Mouse (Mus musculus): ENCODE data around the gene Cfap100. TPM values are rescaled to one million over a fixed set of nuclear protein-coding genes. Genes with fewer than 3 reads are reported as not detected.
A peak's percentile ranks its signal among the peaks of the same experiment; 100 is the strongest.

Gene Cfap100
- polyA plus RNA-seq, 1 experiment from 2014 or later = 0.34 TPM

- no peak overlapping the region for H3K4me3 ChIP-seq (ENCODE audit: low read depth, low read length)
- no peak overlapping the region for H3K4me2 ChIP-seq (replicated peaks; ENCODE audit: low read depth)
- no peak for TF ChIP-seq EP300 (optimal IDR thresholded peaks at IDR 0.05)
- H3K36me3 ChIP-seq (ENCODE audit: control insufficient read depth, insufficient read depth, low read length) = peaks cover 11% of the 10 kb centered on the region; the same call in 1 of the 2 replicates
- H3K9ac ChIP-seq (ENCODE audit: low read length) = no peak overlapping the region
- ATAC-seq (ENCODE audit: low FRiP score, low TSS enrichment) (no peak), DNase-seq (ENCODE audit: low spot score) (no peak)
- no peak overlapping the region for H3K27ac ChIP-seq (replicated peaks)
- peaks cover 6% of the 10 kb centered on the region for H3K4me1 ChIP-seq (replicated peaks; ENCODE audit: control insufficient read depth, insufficient read depth)
- 38% methylated on average over 1 of the region's 1 CpGs for WGBS
- no peaks in the 10 kb centered on the region for H3K9me3 ChIP-seq (ENCODE audit: control insufficient read depth, low read length)
- H3K27me3 ChIP-seq (ENCODE audit: control insufficient read depth, insufficient read depth, low read length) = no peaks in the 10 kb centered on the region
Observed at GRCm38 (mm10) chr6:90468216-90468615, 39.6 kb upstream of the Cfap100 start.

- H3K9me3 ChIP-seq (ENCODE audit: control insufficient read depth, low read length) = no peaks in the 10 kb centered on the region
- peaks cover 11% of the 10 kb centered on the region; the same call in 1 of the 2 replicates for H3K36me3 ChIP-seq (ENCODE audit: control insufficient read depth, insufficient read depth, low read length)
- H3K27me3 ChIP-seq (ENCODE audit: control insufficient read depth, insufficient read depth, low read length) = no peaks in the 10 kb centered on the region
- H3K9ac ChIP-seq (ENCODE audit: low read length) = no peak overlapping the region
- no peak for DNase-seq (ENCODE audit: low spot score)
- H3K4me1 ChIP-seq (replicated peaks; ENCODE audit: control insufficient read depth, insufficient read depth) = peaks cover 6% of the 10 kb centered on the region
- H3K4me3 ChIP-seq (ENCODE audit: low read depth, low read length) = no peak overlapping the region
- no peak for ATAC-seq (ENCODE audit: low FRiP score, low TSS enrichment)
- no peak overlapping the region for H3K27ac ChIP-seq (replicated peaks)
- 91% methylated on average over 12 of the region's 12 CpGs for WGBS
- TF ChIP-seq EP300 (optimal IDR thresholded peaks at IDR 0.05) (no peak), CTCF (IDR thresholded peaks at IDR 0.05; ENCODE audit: low read depth) (0 out of 2 replicates have a peak, but pooled peaks have one; percentile 16)
- no peak overlapping the region for H3K4me2 ChIP-seq (replicated peaks; ENCODE audit: low read depth)
Observed at GRCm38 (mm10) chr6:90466847-90467410, 38.3 kb upstream of the Cfap100 start.

GRCm38 (mm10) chr6:90466079-90466478 is 37.5 kb upstream of the Cfap100 start:
- H3K9ac ChIP-seq (ENCODE audit: low read length) = no peak overlapping the region
- H3K4me2 ChIP-seq (replicated peaks; ENCODE audit: low read depth) = no peak overlapping the region
- DNase-seq (ENCODE audit: low spot score) (no peak), ATAC-seq (ENCODE audit: low FRiP score, low TSS enrichment) (no peak)
- WGBS = 60% methylated on average over 10 of the region's 10 CpGs
- H3K4me3 ChIP-seq (ENCODE audit: low read depth, low read length) = no peak overlapping the region
- no peaks in the 10 kb centered on the region for H3K9me3 ChIP-seq (ENCODE audit: control insufficient read depth, low read length)
- no peak for TF ChIP-seq CTCF (IDR thresholded peaks at IDR 0.05; ENCODE audit: low read depth)
- TF ChIP-seq EP300 (optimal IDR thresholded peaks at IDR 0.05) = no peak
- peak overlapping the region; percentile 40; the same call in 1 of the 2 replicates for H3K27ac ChIP-seq (replicated peaks)
- H3K4me1 ChIP-seq (replicated peaks; ENCODE audit: control insufficient read depth, insufficient read depth) = peaks cover 4% of the 10 kb centered on the region
- peaks cover under 1% of the 10 kb centered on the region; the same call in 1 of the 2 replicates for H3K27me3 ChIP-seq (ENCODE audit: control insufficient read depth, insufficient read depth, low read length)
- H3K36me3 ChIP-seq (ENCODE audit: control insufficient read depth, insufficient read depth, low read length) = peaks cover 11% of the 10 kb centered on the region; the same call in 1 of the 2 replicates

DNA sequence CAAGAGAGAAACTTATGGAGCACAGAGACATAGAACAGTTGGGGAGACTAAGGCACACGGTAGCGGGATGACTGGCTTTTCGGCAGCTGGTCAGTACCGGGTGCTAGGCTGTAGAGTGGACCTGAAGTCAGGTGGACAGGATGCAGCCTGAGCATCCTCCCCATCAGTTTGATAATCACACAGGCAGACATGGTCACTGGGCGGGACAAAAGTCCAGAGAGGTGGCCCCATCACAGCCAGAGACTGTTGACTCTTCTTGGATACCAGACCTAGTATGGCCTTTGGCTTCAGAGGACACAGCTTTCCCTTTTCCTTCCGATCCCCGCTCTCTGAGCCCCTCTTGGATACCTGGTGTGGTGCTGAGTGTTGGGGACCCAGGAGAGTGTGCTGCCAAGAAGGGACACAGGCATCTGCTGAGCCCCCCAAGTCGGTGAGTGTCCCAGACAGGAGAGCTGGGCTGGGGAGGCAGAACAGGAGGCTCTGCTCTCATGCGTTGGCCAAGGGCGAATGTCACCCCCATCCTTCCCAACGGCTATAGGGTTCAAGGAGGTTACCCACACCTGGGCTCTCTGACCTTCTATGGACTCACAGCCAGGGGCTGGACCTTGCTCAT is 36.5 kb upstream of the Cfap100 start:
- Histone ChIP-seq H3K4me3 (ENCODE audit: low read depth, low read length) (no peak overlapping the region), H3K9me3 (ENCODE audit: control insufficient read depth, low read length) (no peaks in the 10 kb centered on the region), H3K4me1 (replicated peaks; ENCODE audit: control insufficient read depth, insufficient read depth) (no peaks in the 10 kb centered on the region), H3K36me3 (ENCODE audit: control insufficient read depth, insufficient read depth, low read length) (peaks cover 11% of the 10 kb centered on the region; the same call in 1 of the 2 replicates), H3K4me2 (replicated peaks; ENCODE audit: low read depth) (no peak overlapping the region), H3K9ac (ENCODE audit: low read length) (no peak overlapping the region), H3K27me3 (ENCODE audit: control insufficient read depth, insufficient read depth, low read length) (peaks cover 3% of the 10 kb centered on the region; the same call in 1 of the 2 replicates), H3K27ac (replicated peaks) (no peak overlapping the region; the same call in 1 of the 2 replicates)
- WGBS = 87% methylated on average over 11 of the region's 11 CpGs
- ATAC-seq (ENCODE audit: low FRiP score, low TSS enrichment) = no peak
- DNase-seq (ENCODE audit: low spot score) = no peak
- TF ChIP-seq CTCF (IDR thresholded peaks at IDR 0.05; ENCODE audit: low read depth) (no peak), EP300 (optimal IDR thresholded peaks at IDR 0.05) (no peak)

- Histone ChIP-seq H3K9ac (ENCODE audit: low read length) (peak overlapping the region; percentile 45; the same call in 1 of the 2 replicates), H3K27me3 (ENCODE audit: control insufficient read depth, insufficient read depth, low read length) (peaks cover 3% of the 10 kb centered on the region; the same call in 1 of the 2 replicates), H3K4me1 (replicated peaks; ENCODE audit: control insufficient read depth, insufficient read depth) (no peaks in the 10 kb centered on the region), H3K36me3 (ENCODE audit: control insufficient read depth, insufficient read depth, low read length) (peaks cover 5% of the 10 kb centered on the region; the same call in 1 of the 2 replicates), H3K4me3 (ENCODE audit: low read depth, low read length) (peak overlapping the region; percentile 64), H3K4me2 (replicated peaks; ENCODE audit: low read depth) (peak overlapping the region; percentile 100), H3K27ac (replicated peaks) (peak overlapping the region; percentile 63; the same call in 1 of the 2 replicates), H3K9me3 (ENCODE audit: control insufficient read depth, low read length) (no peaks in the 10 kb centered on the region)
- DNase-seq (ENCODE audit: low spot score) (no peak), ATAC-seq (ENCODE audit: low FRiP score, low TSS enrichment) (no peak)
- no peak for TF ChIP-seq CTCF (IDR thresholded peaks at IDR 0.05; ENCODE audit: low read depth)
- no peak for TF ChIP-seq EP300 (optimal IDR thresholded peaks at IDR 0.05)
- 52% methylated on average over 7 of the region's 7 CpGs for whole genome bisulfite sequencing
Observed at GRCm38 (mm10) chr6:90463890-90464421, 35.4 kb upstream of the Cfap100 start.

Measured in stomach, postnatal 0 days (tissue).